Mouse (Mus musculus): ENCODE measurements around the gene Sbk2. TPM values are rescaled to one million over a fixed set of nuclear protein-coding genes. Genes with fewer than 3 reads are reported as not detected.

Gene Sbk2
- total RNA-seq, 2 experiments from 2014 or later: 13.0 to 15.9 TPM

GRCm38 (mm10) chr7:4957361-4957760 lies 6.8 kb downstream of the Sbk2 start:
- no peak for DNase-seq (ENCODE audit: low spot score in 2 of 2)

- DNase-seq (ENCODE audit: low spot score in 2 of 2): no peak
Measured at GRCm38 (mm10) chr7:4953815-4954445, 10.3 kb downstream of the Sbk2 start.

GRCm38 (mm10) chr7:4950561-4951342 lies 13.5 kb downstream of the Sbk2 start:
- no peak for DNase-seq (ENCODE audit: low spot score in 2 of 2)

- no peak for DNase-seq (ENCODE audit: low spot score in 2 of 2)
Measured at GRCm38 (mm10) chr7:4948386-4948785, 15.8 kb downstream of the Sbk2 start.

GRCm38 (mm10) chr7:4947855-4948254 lies 16.4 kb downstream of the Sbk2 start:
- DNase-seq (ENCODE audit: low spot score in 2 of 2): peak in 1 of 2 experiments; percentile 83

- DNase-seq (ENCODE audit: low spot score in 2 of 2): peak; percentile 84 to 89
Measured at GRCm38 (mm10) chr7:4943223-4943815, 20.9 kb downstream of the Sbk2 start.

GRCm38 (mm10) chr7:4942673-4943072 lies 21.5 kb downstream of the Sbk2 start:
- no peak for DNase-seq (ENCODE audit: low spot score in 2 of 2)

- DNase-seq (ENCODE audit: low spot score in 2 of 2): peak; percentile 69 to 79
Measured at GRCm38 (mm10) chr7:4940068-4940479, 24.1 kb downstream of the Sbk2 start.

GRCm38 (mm10) chr7:4938456-4938855 lies 25.8 kb downstream of the Sbk2 start:
- peak in 1 of 2 experiments; percentile 78 for DNase-seq (ENCODE audit: low spot score in 2 of 2)

- no peak for DNase-seq (ENCODE audit: low spot score in 2 of 2)
Measured at GRCm38 (mm10) chr7:4937392-4937791, 26.8 kb downstream of the Sbk2 start.

- no peak for DNase-seq (ENCODE audit: low spot score in 2 of 2)
Measured at GRCm38 (mm10) chr7:4936832-4937231, 27.4 kb downstream of the Sbk2 start.

GRCm38 (mm10) chr7:4934160-4934914 lies 29.9 kb downstream of the Sbk2 start:
- DNase-seq (ENCODE audit: low spot score in 2 of 2): no peak

GRCm38 (mm10) chr7:4933103-4933502 lies 31.1 kb downstream of the Sbk2 start:
- DNase-seq (ENCODE audit: low spot score in 2 of 2): peak in 1 of 2 experiments; percentile 27

GRCm38 (mm10) chr7:4928323-4928722 lies 35.9 kb downstream of the Sbk2 start:
- DNase-seq (ENCODE audit: low spot score in 2 of 2): no peak

- DNase-seq (ENCODE audit: low spot score in 2 of 2): no peak
Measured at GRCm38 (mm10) chr7:4927711-4928110, 36.5 kb downstream of the Sbk2 start.

GRCm38 (mm10) chr7:4926849-4927248 lies 37.4 kb downstream of the Sbk2 start:
- no peak for DNase-seq (ENCODE audit: low spot score in 2 of 2)

- DNase-seq (ENCODE audit: low spot score in 2 of 2): peak in 1 of 2 experiments; percentile 82
Measured at GRCm38 (mm10) chr7:4925441-4926381, 38.5 kb downstream of the Sbk2 start, which contains the start of gene Ssc5d. Ssc5d (plus strand) TSS chr7:4925785.

GRCm38 (mm10) chr7:4924891-4925301 lies 39.3 kb downstream of the Sbk2 start:
- DNase-seq (ENCODE audit: low spot score in 2 of 2): peak in 1 of 2 experiments; percentile 70

GRCm38 (mm10) chr7:4924483-4924882 lies 39.7 kb downstream of the Sbk2 start:
- DNase-seq (ENCODE audit: low spot score in 2 of 2): no peak

Data from gastrocnemius, postnatal 4 days (tissue).